Mouse (Mus musculus): ENCODE measurements around the gene Phactr1. TPM values are rescaled to one million over a fixed set of nuclear protein-coding genes. Genes with fewer than 3 reads are reported as not detected.
A peak's percentile ranks its signal among the peaks of the same experiment; 100 is the strongest.

Phactr1 gene
- polyA plus RNA-seq, 1 experiment from 2014 or later = 15.1 TPM

GRCm38 (mm10) chr13:42828978-42829377, 148.6 kb downstream of the Phactr1 start:
- Histone ChIP-seq H3K4me1 (replicated peaks) (peaks cover 6% of the 10 kb centered on the region), H3K4me3 (no peak overlapping the region), H3K9me3 (0 out of 2 replicates have a peak, but pooled peaks cover 2% of the 10 kb centered on the region), H3K36me3 (no peaks in the 10 kb centered on the region), H3K27me3 (ENCODE audit: insufficient read depth, poor library complexity, severe bottlenecking) (no peaks in the 10 kb centered on the region), H3K27ac (no peak overlapping the region)
- 49% methylated on average over 9 of the region's 9 CpGs for WGBS
- no peak for DNase-seq (ENCODE audit: low spot score)

- no peaks in the 10 kb centered on the region for H3K27me3 ChIP-seq (ENCODE audit: insufficient read depth, poor library complexity, severe bottlenecking)
- no peak for DNase-seq (ENCODE audit: low spot score)
- H3K27ac ChIP-seq = no peak overlapping the region
- H3K4me3 ChIP-seq = no peak overlapping the region
- no peaks in the 10 kb centered on the region for H3K9me3 ChIP-seq
- 63% methylated on average over 2 of the region's 2 CpGs for WGBS
- H3K36me3 ChIP-seq = no peaks in the 10 kb centered on the region
- no peaks in the 10 kb centered on the region for H3K4me1 ChIP-seq (replicated peaks)
Observed at GRCm38 (mm10) chr13:42835441-42835840, 155.0 kb downstream of the Phactr1 start.

DNA sequence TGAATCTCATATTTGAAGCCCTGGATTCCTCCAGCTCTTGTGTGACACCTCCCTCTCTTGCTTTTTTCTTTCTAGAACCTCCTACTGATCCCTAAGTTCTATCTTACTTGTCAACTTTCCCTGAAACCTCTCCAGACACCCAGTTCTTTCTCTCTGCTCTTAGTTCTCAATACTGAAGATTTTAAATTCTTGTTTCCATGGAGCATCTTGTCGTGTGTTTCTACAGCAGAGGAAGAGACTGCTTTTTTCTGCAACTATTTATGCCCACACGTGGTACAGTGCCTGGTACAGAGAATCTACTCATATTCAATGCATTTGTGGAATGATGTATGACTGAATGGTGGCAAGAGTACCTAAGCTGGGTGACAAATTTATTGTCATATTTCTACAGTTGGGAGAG, 158.9 kb downstream of the Phactr1 start:
- H3K36me3 ChIP-seq = no peaks in the 10 kb centered on the region
- 77% methylated on average over 2 of the region's 2 CpGs for WGBS
- no peak overlapping the region for H3K4me3 ChIP-seq
- no peak overlapping the region for H3K27ac ChIP-seq
- H3K4me1 ChIP-seq (replicated peaks) = no peaks in the 10 kb centered on the region
- no peaks in the 10 kb centered on the region for H3K27me3 ChIP-seq (ENCODE audit: insufficient read depth, poor library complexity, severe bottlenecking)
- H3K9me3 ChIP-seq = no peaks in the 10 kb centered on the region
- no peak for DNase-seq (ENCODE audit: low spot score)

DNA sequence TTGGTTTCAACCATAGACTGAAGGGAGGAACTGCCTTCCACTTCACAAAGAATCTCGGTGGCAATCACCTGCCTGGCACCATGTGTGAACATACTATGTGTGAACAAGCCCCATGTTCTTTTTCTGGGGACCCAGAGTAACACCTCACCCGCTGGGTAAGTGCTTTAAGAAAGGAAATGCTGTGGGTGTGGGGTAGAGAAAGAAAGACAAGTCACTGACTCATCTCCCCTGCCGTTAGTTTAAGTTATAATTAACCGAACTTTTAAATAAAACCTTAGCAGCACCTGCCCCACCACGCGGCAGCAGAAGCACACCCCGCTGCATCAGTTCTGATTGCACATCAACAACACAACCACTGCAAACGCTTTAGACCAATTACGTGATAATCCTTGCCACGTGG, 171.7 kb downstream of the Phactr1 start:
- no peak for DNase-seq (ENCODE audit: low spot score)
- Histone ChIP-seq H3K4me1 (replicated peaks) (peaks cover 19% of the 10 kb centered on the region), H3K27ac (no peak overlapping the region), H3K36me3 (no peaks in the 10 kb centered on the region), H3K4me3 (no peak overlapping the region), H3K27me3 (ENCODE audit: insufficient read depth, poor library complexity, severe bottlenecking) (no peaks in the 10 kb centered on the region), H3K9me3 (no peaks in the 10 kb centered on the region)
- 86% methylated on average over 10 of the region's 10 CpGs for WGBS

DNA sequence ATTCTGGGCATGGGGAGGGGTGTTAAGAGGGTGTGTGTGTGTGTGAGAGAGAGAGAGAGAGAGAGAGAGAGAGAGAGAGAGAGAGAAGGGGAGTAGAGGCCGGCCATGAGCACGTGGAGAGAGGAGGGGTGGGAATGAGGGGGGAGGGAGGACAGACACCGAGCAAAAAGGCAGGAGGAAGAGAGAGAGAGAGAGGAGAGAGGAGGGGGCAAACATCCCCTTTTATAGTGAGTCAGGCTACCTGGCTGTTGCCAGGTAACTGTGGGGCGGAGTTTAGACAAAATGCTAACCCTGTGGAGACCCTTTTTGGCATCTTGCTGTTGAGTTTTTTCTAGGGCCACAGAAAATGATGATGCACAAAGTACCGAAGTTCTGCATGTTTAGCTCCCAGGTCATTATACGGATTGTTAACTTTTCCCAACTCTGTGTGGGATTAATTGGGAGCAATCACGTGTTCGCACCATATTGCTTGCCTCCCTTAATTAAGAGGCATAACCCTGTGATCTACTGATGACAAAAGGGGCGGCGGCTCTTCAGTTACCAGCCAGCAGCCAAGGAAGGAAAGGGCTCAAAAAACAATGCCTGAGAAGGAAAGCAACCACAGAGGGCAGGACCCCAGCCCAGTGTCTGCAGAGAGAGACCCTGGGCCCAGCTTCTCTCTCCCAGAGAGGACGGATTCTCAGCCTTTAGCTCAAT, 173.6 kb downstream of the Phactr1 start:
- H3K36me3 ChIP-seq = no peaks in the 10 kb centered on the region
- DNase-seq (ENCODE audit: low spot score) = peak; percentile 14
- H3K9me3 ChIP-seq = no peaks in the 10 kb centered on the region
- 11% methylated on average over 11 of the region's 11 CpGs for WGBS
- no peak overlapping the region for H3K4me3 ChIP-seq
- peaks cover 19% of the 10 kb centered on the region for H3K4me1 ChIP-seq (replicated peaks)
- no peaks in the 10 kb centered on the region for H3K27me3 ChIP-seq (ENCODE audit: insufficient read depth, poor library complexity, severe bottlenecking)
- H3K27ac ChIP-seq = no peak overlapping the region; the same call in 1 of the 2 replicates

DNA sequence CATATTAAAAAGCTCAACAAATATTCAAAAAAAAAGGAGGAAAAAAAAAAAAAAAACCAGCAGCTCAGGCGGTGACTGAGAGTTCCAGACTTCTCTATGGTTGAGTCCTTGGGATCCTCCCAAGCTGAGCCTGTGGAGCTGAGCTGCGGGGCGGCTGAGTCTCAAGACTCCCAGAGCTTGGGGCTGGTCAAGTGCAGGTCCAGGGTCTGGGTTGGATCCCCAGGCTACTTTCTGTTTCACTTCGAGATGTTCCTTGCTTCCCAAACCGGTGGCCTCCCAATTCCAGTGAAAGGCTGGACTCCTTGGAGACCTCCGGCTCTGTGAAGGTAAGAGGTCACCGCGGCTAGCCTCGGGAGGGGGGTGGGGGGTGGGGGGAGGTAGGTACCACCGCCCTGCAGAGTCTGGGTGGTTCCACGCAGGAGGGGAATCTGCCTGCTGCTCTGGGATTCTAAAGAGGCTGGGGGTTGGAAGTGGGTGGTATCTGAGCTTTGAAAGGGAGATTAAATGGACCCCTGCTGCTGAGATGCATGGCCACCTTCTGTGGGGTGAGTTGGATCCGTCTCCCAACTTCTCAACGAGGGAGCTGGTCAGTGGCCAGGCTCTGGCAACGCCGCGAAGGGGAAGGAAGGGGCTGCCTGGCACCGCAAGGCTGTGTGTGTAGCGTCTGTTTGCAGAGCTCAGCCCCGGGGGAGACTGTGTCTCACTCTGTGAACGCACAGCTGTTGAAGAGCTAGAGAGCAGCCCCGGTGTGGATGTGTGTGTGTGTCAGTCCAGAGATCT, 185.9 kb downstream of the Phactr1 start:
- H3K4me3 ChIP-seq = peak overlapping the region; percentile 52
- no peaks in the 10 kb centered on the region for H3K36me3 ChIP-seq
- peak overlapping the region; percentile 64 for H3K27ac ChIP-seq
- peak; percentile 22 for DNase-seq (ENCODE audit: low spot score)
- H3K27me3 ChIP-seq (ENCODE audit: insufficient read depth, poor library complexity, severe bottlenecking) = peaks cover 15% of the 10 kb centered on the region
- no peaks in the 10 kb centered on the region for H3K9me3 ChIP-seq
- peaks cover 26% of the 10 kb centered on the region for H3K4me1 ChIP-seq (replicated peaks)
- WGBS = 6% methylated on average over 21 of the region's 21 CpGs

DNA sequence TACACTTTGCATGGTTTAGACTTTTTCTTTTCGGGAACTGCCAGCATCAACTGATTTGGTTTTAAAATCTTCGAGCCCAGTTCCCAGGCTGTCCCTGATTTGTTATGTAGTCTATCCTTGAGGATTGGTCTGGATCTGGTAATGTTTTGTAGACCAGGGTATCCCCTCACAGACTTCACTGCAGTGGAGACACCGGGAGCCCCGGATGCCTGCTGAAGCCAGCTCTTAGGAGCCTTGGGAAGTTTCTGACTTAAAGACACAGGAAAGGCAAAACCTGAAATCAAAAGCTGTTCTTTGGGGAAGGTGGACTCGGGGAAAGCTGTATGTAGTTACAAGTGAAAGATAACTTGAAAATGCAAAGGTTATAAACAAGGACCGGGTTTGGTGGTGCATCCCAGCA, 186.6 kb downstream of the Phactr1 start:
- DNase-seq (ENCODE audit: low spot score) = no peak
- H3K36me3 ChIP-seq = no peaks in the 10 kb centered on the region
- 40% methylated on average over 6 of the region's 6 CpGs for WGBS
- H3K27me3 ChIP-seq (ENCODE audit: insufficient read depth, poor library complexity, severe bottlenecking) = peaks cover 15% of the 10 kb centered on the region
- H3K4me1 ChIP-seq (replicated peaks) = peaks cover 26% of the 10 kb centered on the region
- H3K27ac ChIP-seq = no peak overlapping the region
- H3K9me3 ChIP-seq = no peaks in the 10 kb centered on the region
- peak overlapping the region; percentile 52 for H3K4me3 ChIP-seq

DNA sequence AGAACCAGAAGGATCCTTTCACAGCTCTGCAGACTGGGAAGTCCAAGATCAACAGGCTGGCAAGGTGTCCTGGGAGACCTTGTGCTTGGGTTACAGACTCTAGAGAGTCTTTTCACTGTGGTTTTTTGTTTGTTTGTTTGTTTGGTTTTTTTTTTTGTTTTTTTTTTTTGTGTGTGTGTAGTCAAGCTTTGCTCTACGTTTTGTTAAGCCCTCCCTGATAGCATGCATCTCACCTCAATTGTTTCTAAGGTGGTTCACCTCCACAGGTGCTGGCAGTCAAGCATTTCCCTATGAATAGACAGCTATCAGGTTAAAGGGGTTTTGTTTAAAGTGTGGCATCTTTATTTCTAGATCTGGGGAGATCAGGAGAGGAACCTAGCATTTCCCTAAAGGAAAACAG, 191.7 kb downstream of the Phactr1 start:
- no peaks in the 10 kb centered on the region for H3K36me3 ChIP-seq
- WGBS = 23% methylated on average over 1 of the region's 1 CpGs
- H3K4me1 ChIP-seq (replicated peaks) = peaks cover 3% of the 10 kb centered on the region; the same call in 1 of the 2 replicates
- H3K27me3 ChIP-seq (ENCODE audit: insufficient read depth, poor library complexity, severe bottlenecking) = peaks cover 9% of the 10 kb centered on the region
- no peaks in the 10 kb centered on the region for H3K9me3 ChIP-seq
- DNase-seq (ENCODE audit: low spot score) = no peak
- H3K4me3 ChIP-seq = no peak overlapping the region
- no peak overlapping the region for H3K27ac ChIP-seq

DNA sequence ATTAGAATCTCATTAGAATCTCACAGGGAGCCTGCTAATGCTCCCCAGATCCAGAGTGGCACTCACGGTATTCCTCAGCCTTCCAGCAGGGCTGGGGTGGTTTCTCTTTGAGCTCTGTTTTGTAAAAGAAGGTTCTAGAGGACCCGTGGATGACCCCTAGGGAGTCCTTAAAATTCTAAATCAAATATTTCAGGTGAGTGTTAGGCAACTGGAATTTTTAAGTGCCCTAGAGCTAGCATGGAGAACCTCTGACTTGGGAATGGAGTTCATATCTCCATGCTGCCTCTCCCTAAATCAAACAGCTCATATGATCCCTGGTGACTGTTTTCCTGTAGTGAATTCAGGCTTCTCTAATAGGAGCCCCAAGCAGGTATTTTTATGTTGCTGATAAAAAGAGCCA, 197.9 kb downstream of the Phactr1 start:
- no peaks in the 10 kb centered on the region for H3K4me1 ChIP-seq (replicated peaks)
- no peak overlapping the region for H3K27ac ChIP-seq
- 53% methylated on average over 2 of the region's 2 CpGs for WGBS
- H3K27me3 ChIP-seq (ENCODE audit: insufficient read depth, poor library complexity, severe bottlenecking) = no peaks in the 10 kb centered on the region
- H3K9me3 ChIP-seq = no peaks in the 10 kb centered on the region
- no peak overlapping the region for H3K4me3 ChIP-seq
- H3K36me3 ChIP-seq = no peaks in the 10 kb centered on the region
- DNase-seq (ENCODE audit: low spot score) = no peak

DNA sequence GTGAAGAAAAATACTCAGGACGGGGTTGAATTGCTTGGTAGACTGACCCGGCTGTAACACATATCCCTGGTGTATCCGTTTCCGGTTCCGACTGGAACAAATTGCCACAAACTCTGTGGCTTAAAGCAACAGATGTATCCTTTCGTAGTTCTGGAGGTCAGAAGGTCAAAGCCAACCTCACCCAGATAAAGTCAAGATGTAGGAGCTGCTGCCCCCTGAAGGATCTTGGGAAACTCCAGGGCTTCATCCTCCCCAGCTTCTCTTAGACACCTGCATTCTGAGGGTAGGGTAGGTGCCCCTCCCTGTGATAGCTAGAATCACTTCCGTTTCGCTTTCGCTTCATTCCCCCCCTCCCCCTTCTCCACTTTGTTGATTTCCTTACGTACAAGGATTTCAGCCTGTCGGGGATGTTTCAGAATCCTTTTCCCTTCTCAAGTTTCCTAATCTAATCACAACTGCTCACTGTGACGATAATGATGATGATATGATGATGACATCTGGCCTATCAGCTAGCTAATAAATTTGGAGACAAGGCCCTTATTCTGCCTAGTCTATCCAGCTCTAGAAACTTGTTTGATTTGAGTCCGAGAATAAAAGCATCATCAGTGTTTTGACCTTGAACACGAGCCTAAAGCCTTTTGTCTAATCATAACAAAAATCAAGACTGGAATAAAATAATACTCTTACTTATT, 203.8 kb downstream of the Phactr1 start:
- 69% methylated on average over 14 of the region's 14 CpGs for WGBS
- no peak overlapping the region for H3K27ac ChIP-seq
- no peaks in the 10 kb centered on the region for H3K27me3 ChIP-seq (ENCODE audit: insufficient read depth, poor library complexity, severe bottlenecking)
- no peak overlapping the region for H3K4me3 ChIP-seq
- no peaks in the 10 kb centered on the region for H3K36me3 ChIP-seq
- no peaks in the 10 kb centered on the region for H3K9me3 ChIP-seq
- H3K4me1 ChIP-seq (replicated peaks) = no peaks in the 10 kb centered on the region
- DNase-seq (ENCODE audit: low spot score) = no peak

GRCm38 (mm10) chr13:42884725-42885115, 204.3 kb downstream of the Phactr1 start:
- Histone ChIP-seq H3K4me3 (no peak overlapping the region), H3K4me1 (replicated peaks) (no peaks in the 10 kb centered on the region), H3K9me3 (no peaks in the 10 kb centered on the region), H3K36me3 (no peaks in the 10 kb centered on the region), H3K27ac (no peak overlapping the region), H3K27me3 (ENCODE audit: insufficient read depth, poor library complexity, severe bottlenecking) (no peaks in the 10 kb centered on the region)
- no peak for DNase-seq (ENCODE audit: low spot score)
- WGBS = 76% methylated on average over 1 of the region's 1 CpGs

DNA sequence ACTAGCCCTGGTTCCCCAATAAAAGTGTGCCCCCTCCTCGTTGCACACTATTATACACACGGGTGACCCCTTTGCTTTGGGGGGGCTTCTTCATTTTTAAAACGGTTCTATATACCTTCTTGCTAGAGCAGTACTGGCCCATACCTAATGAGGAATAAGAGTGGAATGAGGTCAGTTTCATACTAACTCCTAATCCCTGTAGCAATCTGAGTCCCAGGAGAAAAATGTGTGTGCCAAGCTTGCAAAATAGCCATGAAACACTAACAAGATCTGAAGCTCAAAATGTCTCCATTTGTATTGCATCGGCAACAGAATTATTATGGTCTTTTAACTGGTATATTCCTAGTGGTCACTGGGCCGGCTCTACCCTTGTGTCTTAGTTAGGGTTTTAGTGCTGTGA, 207.3 kb downstream of the Phactr1 start:
- Histone ChIP-seq H3K27ac (no peak overlapping the region), H3K36me3 (no peaks in the 10 kb centered on the region), H3K27me3 (ENCODE audit: insufficient read depth, poor library complexity, severe bottlenecking) (no peaks in the 10 kb centered on the region), H3K4me3 (no peak overlapping the region), H3K4me1 (replicated peaks) (0 out of 2 replicates have a peak, but pooled peaks cover 2% of the 10 kb centered on the region), H3K9me3 (no peaks in the 10 kb centered on the region)
- no peak for DNase-seq (ENCODE audit: low spot score)
- WGBS = 84% methylated on average over 5 of the region's 5 CpGs

Data from hindbrain, embryonic 10.5 days (tissue).